Mouse (Mus musculus): ENCODE measurements around the gene Slc27a1.

GRCm38 (mm10) chr8:71527162-71527870 is 41.4 kb upstream of the Slc27a1 start:
- no peak for TF ChIP-seq CTCF (IDR thresholded peaks at IDR 0.05)
- no peak for TF ChIP-seq EP300 (IDR thresholded peaks at IDR 0.05)
